Mouse (Mus musculus) right cerebral cortex, postnatal 4 days (tissue): ENCODE data around the gene Smpdl3b.
"Not testable (repeated sequence)": the region's sequence is repeated elsewhere in the genome, so short reads cannot be mapped to it uniquely, and the experiment has no call there.

Experiments
- DNase-seq: peaks from one replicate; pipeline ENCODE4 v3.0.0-alpha.2; 2022

Smpdl3b gene

GRCm38 (mm10) chr4:132778562-132779201, 21.6 kb upstream of the Smpdl3b start:
- no peak for DNase-seq

- DNase-seq: peak; percentile 75
Observed at GRCm38 (mm10) chr4:132776764-132777163, 19.7 kb upstream of the Smpdl3b start.

GRCm38 (mm10) chr4:132774905-132775304, 17.9 kb upstream of the Smpdl3b start:
- no peak for DNase-seq

- no peak for DNase-seq
Observed at GRCm38 (mm10) chr4:132771776-132772175, 14.7 kb upstream of the Smpdl3b start.

GRCm38 (mm10) chr4:132767914-132768876, 11.1 kb upstream of the Smpdl3b start, which contains the start of gene Rpa2:
Gene Rpa2 (plus strand): TSS chr4:132768332.
- peak; percentile 98 for DNase-seq

GRCm38 (mm10) chr4:132763125-132763524, 6.1 kb upstream of the Smpdl3b start:
- DNase-seq: not testable (repeated sequence)

GRCm38 (mm10) chr4:132762602-132763001, 5.5 kb upstream of the Smpdl3b start:
- DNase-seq: no peak

GRCm38 (mm10) chr4:132760296-132760695, 3.2 kb upstream of the Smpdl3b start:
- DNase-seq: no peak

GRCm38 (mm10) chr4:132757633-132758351, 740 bp upstream of the Smpdl3b start:
- DNase-seq: no peak

- no peak for DNase-seq
Observed at GRCm38 (mm10) chr4:132752992-132753391, 4.1 kb downstream of the Smpdl3b start.

- no peak for DNase-seq
Observed at GRCm38 (mm10) chr4:132749258-132749982, 7.6 kb downstream of the Smpdl3b start.

GRCm38 (mm10) chr4:132748778-132749177, 8.3 kb downstream of the Smpdl3b start:
- DNase-seq: no peak

- DNase-seq: no peak
Observed at GRCm38 (mm10) chr4:132747664-132748259, 9.3 kb downstream of the Smpdl3b start.

GRCm38 (mm10) chr4:132746911-132747517, 10.0 kb downstream of the Smpdl3b start:
- DNase-seq: no peak

- peak; percentile 29 for DNase-seq
Observed at GRCm38 (mm10) chr4:132743992-132744911, 12.8 kb downstream of the Smpdl3b start.

GRCm38 (mm10) chr4:132741491-132741890, 15.6 kb downstream of the Smpdl3b start:
- DNase-seq: no peak

- DNase-seq: not testable (repeated sequence)
Observed at GRCm38 (mm10) chr4:132737154-132737553, 19.9 kb downstream of the Smpdl3b start.

GRCm38 (mm10) chr4:132735894-132736293, 21.2 kb downstream of the Smpdl3b start:
- no peak for DNase-seq

- DNase-seq: no peak
Observed at GRCm38 (mm10) chr4:132735389-132735788, 21.7 kb downstream of the Smpdl3b start.

GRCm38 (mm10) chr4:132734766-132735165, 22.3 kb downstream of the Smpdl3b start:
- DNase-seq: no peak
